1 mouse cellular context compared by ENCODE assay signal in genomic region chr2:144169576-144170178, GRCm38 (mm10).
TF ChIP-seq lines count a peak whose summit lies in the region.

No protein-coding gene starts in this region.

TF ChIP-seq in CH12.LX, 34 proteins besides CTCF, POLR2A, EP300 and RAD21 (continued from another document):
- no peak for TF ChIP-seq MAFK (IDR thresholded peaks at IDR 0.05; ENCODE audit: insufficient replicate concordance, low read length)
- TF ChIP-seq UBTF (IDR thresholded peaks at IDR 0.05; ENCODE audit: low read depth, low read length): no peak
- TF ChIP-seq ZKSCAN1 (IDR thresholded peaks at IDR 0.05; ENCODE audit: borderline replicate concordance, low read depth, low read length): no peak
- no peak; the same call in 1 of the 2 replicates for TF ChIP-seq RCOR1 (conservative IDR thresholded peaks at IDR 0.05; ENCODE audit: low read depth, low read length)
- no peak for TF ChIP-seq GABPA (IDR thresholded peaks at IDR 0.05; ENCODE audit: insufficient replicate concordance, low read depth, low read length)
- no peak for TF ChIP-seq NELFE (IDR thresholded peaks at IDR 0.05; ENCODE audit: low read depth, low read length)
- TF ChIP-seq PAX5 (IDR thresholded peaks at IDR 0.05; ENCODE audit: low read length): no peak
- no peak for TF ChIP-seq TBP (conservative IDR thresholded peaks at IDR 0.05; ENCODE audit: low read depth, low read length)
- no peak for TF ChIP-seq ZNF384 (IDR thresholded peaks at IDR 0.05; ENCODE audit: low read depth, low read length)
- no peak for TF ChIP-seq POLR2AphosphoS2 (IDR thresholded peaks at IDR 0.05; ENCODE audit: low read depth, low read length)
- no peak; the same call in 1 of the 2 replicates for TF ChIP-seq IRF4 (IDR thresholded peaks at IDR 0.05; ENCODE audit: low read depth, low read length)
- peak; percentile 64; the same call in 1 of the 2 replicates for TF ChIP-seq SIN3A (IDR thresholded peaks at IDR 0.05; ENCODE audit: low read length)
- no peak for TF ChIP-seq USF1 (IDR thresholded peaks at IDR 0.05; ENCODE audit: low read depth, low read length)
- no peak for TF ChIP-seq CHD1 (IDR thresholded peaks at IDR 0.05; ENCODE audit: low read depth, low read length)
- no peak for TF ChIP-seq HCFC1 (IDR thresholded peaks at IDR 0.05; ENCODE audit: low read depth, low read length)
- TF ChIP-seq ZC3H11A (IDR thresholded peaks at IDR 0.05; ENCODE audit: low read depth, low read length): no peak
- TF ChIP-seq MEF2A (IDR thresholded peaks at IDR 0.05; ENCODE audit: borderline replicate concordance, low read depth, low read length): peak; percentile 73
- TF ChIP-seq MYC (IDR thresholded peaks at IDR 0.05; ENCODE audit: low read depth, low read length): no peak
- TF ChIP-seq ELF1 (IDR thresholded peaks at IDR 0.05; ENCODE audit: low read depth, low read length): peak; percentile 21; the same call in 1 of the 2 replicates
- no peak for TF ChIP-seq MXI1 (IDR thresholded peaks at IDR 0.05; ENCODE audit: low read depth, low read length)
- TF ChIP-seq CHD2 (IDR thresholded peaks at IDR 0.05; ENCODE audit: low read length): peak; percentile 46; the same call in 1 of the 2 replicates
- TF ChIP-seq ETS1 (conservative IDR thresholded peaks at IDR 0.05; ENCODE audit: low read depth, low read length): peak; percentile 86
- no peak for TF ChIP-seq KAT2A (IDR thresholded peaks at IDR 0.05; ENCODE audit: insufficient replicate concordance, low read length)
TF ChIP-seq in CH12.LX: peak in this region for 9.
